Mouse (Mus musculus) forebrain, postnatal 0 days (tissue): ENCODE measurements around the gene Izumo1. TPM values are rescaled to one million over a fixed set of nuclear protein-coding genes. Genes with fewer than 3 reads are reported as not detected.

Experiments
- ATAC-seq: fragments of 200-750 bp; cut with Nextera tagmentation; 2 replicates; pipeline ENCODE4 v1.8.0; 2017; ENCODE audit warnings: mild to moderate bottlenecking, moderate library complexity
- DNase-seq: peaks from one replicate; pipeline ENCODE4 v3.0.0-alpha.2; 2015
- H3K27ac ChIP-seq: fragments of 300-500 bp; sonication (generic); 2 replicates; pipeline ENCODE4 v1.5.1; 2014; ENCODE audit warnings: low read depth, mild to moderate bottlenecking, antibody characterized with exemption, low read length, moderate library complexity, mixed read lengths
- H3K27me3 ChIP-seq: fragments of 300-500 bp; sonication (generic); 2 replicates; pipeline ENCODE4 v1.6.1; 2014; ENCODE audit warnings: mild to moderate bottlenecking, low read length, mixed read lengths; ENCODE audit not compliant: insufficient read depth
- H3K36me3 ChIP-seq: fragments of 300-500 bp; sonication (generic); 2 replicates; pipeline ENCODE4 v1.6.1; 2014; ENCODE audit warnings: mild to moderate bottlenecking, moderate library complexity; ENCODE audit not compliant: insufficient read depth
- H3K4me1 ChIP-seq: fragments of 300-500 bp; sonication (generic); 2 replicates; pipeline ENCODE4 v1.6.1; 2014; ENCODE audit warnings: antibody characterized with exemption; ENCODE audit not compliant: insufficient read depth
- H3K4me2 ChIP-seq: fragments of 300-500 bp; sonication (generic); 2 replicates; pipeline ENCODE4 v1.6.1; 2014; ENCODE audit warnings: low read depth, mild to moderate bottlenecking, moderate library complexity
- H3K4me3 ChIP-seq: fragments of 300-500 bp; sonication (generic); 2 replicates; pipeline ENCODE4 v1.5.1; 2014; ENCODE audit warnings: low read depth, low read length, mixed read lengths
- H3K9ac ChIP-seq: fragments of 300-500 bp; sonication (generic); 2 replicates; pipeline ENCODE4 v1.6.1; 2014; ENCODE audit warnings: mild to moderate bottlenecking
- H3K9me3 ChIP-seq: fragments of 300-500 bp; sonication (generic); 2 replicates; pipeline ENCODE4 v1.6.1; 2016; ENCODE audit warnings: low read length
- CTCF ChIP-seq: sonication (generic); IDR thresholded peaks from 2 replicates; pipeline ENCODE4 v1.5.1; 2016; ENCODE audit warnings: antibody characterized with exemption, control low read depth, low read depth
- WGBS: fragments of 180-500 bp; shearing (Covaris S2); extraction: QIAGEN DNeasy Blood & Tissue Kit; methylation state at CpG from one replicate; pipeline ENCODE4 v1.1.7; 2014; 5-methylcytosine and 5-hydroxymethylcytosine counted together
- polyA plus RNA-seq: library from polyadenylated mRNA; unstranded; fragments of >200 nt; fragmentation: Nextera tagmentation; extraction: Ambion mirVana; gene quantifications from 2 replicates; pipeline ENCODE4 v1.2.1, GENCODE M21; 2015
- total RNA-seq: library from RNA; depleted of rRNA; stranded (reverse); fragments of >200 nt; gene quantifications from 2 replicates; pipeline ENCODE4 v1.2.3, GENCODE M21; 2014

The Izumo1 gene
- total and polyA plus RNA-seq, 2 experiments from 2014 or later, result 0.14 TPM; not detected in 1

- H3K4me3 ChIP-seq, result no peak overlapping the region
- WGBS, result 88% methylated on average over 5 of the region's 5 CpGs
- no peak overlapping the region for H3K9ac ChIP-seq
- H3K4me2 ChIP-seq, result no peak overlapping the region
- no peak for DNase-seq
- no peaks in the 10 kb centered on the region for H3K36me3 ChIP-seq
- H3K27ac ChIP-seq, result no peak overlapping the region
- no peak for ATAC-seq
- H3K4me1 ChIP-seq, result no peaks in the 10 kb centered on the region
- H3K9me3 ChIP-seq, result no peaks in the 10 kb centered on the region
- no peak for TF ChIP-seq CTCF
- no peaks in the 10 kb centered on the region for H3K27me3 ChIP-seq
Observed at GRCm38 (mm10) chr7:45597013-45597412, 24.6 kb upstream of the Izumo1 start.

- Histone ChIP-seq H3K27me3 (no peaks in the 10 kb centered on the region), H3K4me3 (no peak overlapping the region), H3K4me1 (no peaks in the 10 kb centered on the region), H3K4me2 (no peak overlapping the region), H3K36me3 (no peaks in the 10 kb centered on the region), H3K9ac (no peak overlapping the region), H3K9me3 (no peaks in the 10 kb centered on the region), H3K27ac (no peak overlapping the region)
- 91% methylated on average over 6 of the region's 6 CpGs for WGBS
- ATAC-seq (no peak), DNase-seq (no peak)
- no peak for TF ChIP-seq CTCF
Observed at GRCm38 (mm10) chr7:45597527-45597926, 24.1 kb upstream of the Izumo1 start.

- no peaks in the 10 kb centered on the region for H3K36me3 ChIP-seq
- ATAC-seq (no peak), DNase-seq (no peak)
- H3K9ac ChIP-seq, result no peak overlapping the region
- no peak for TF ChIP-seq CTCF
- no peaks in the 10 kb centered on the region for H3K4me1 ChIP-seq
- no peak overlapping the region for H3K4me3 ChIP-seq
- H3K9me3 ChIP-seq, result no peaks in the 10 kb centered on the region
- WGBS, result 53% methylated on average over 18 of the region's 18 CpGs
- no peak overlapping the region for H3K27ac ChIP-seq
- no peaks in the 10 kb centered on the region for H3K27me3 ChIP-seq
- H3K4me2 ChIP-seq, result no peak overlapping the region
Observed at GRCm38 (mm10) chr7:45598960-45599879, 22.4 kb upstream of the Izumo1 start.

GRCm38 (mm10) chr7:45605704-45606289 is 15.8 kb upstream of the Izumo1 start:
- Histone ChIP-seq H3K36me3 (no peaks in the 10 kb centered on the region), H3K4me3 (no peak overlapping the region)
- 78% methylated on average over 9 of the region's 9 CpGs for WGBS

GRCm38 (mm10) chr7:45609511-45609910 is 12.1 kb upstream of the Izumo1 start:
- TF ChIP-seq CTCF, result no peak
- WGBS, result 79% methylated on average over 1 of the region's 1 CpGs
- Histone ChIP-seq H3K27ac (no peak overlapping the region), H3K36me3 (no peaks in the 10 kb centered on the region), H3K27me3 (no peaks in the 10 kb centered on the region), H3K4me2 (no peak overlapping the region), H3K4me3 (no peak overlapping the region), H3K4me1 (no peaks in the 10 kb centered on the region), H3K9ac (no peak overlapping the region), H3K9me3 (no peaks in the 10 kb centered on the region)
- no peak for ATAC-seq
- DNase-seq, result no peak

More at GRCm38 (mm10) chr7:45605704-45606289, 15.8 kb upstream of the Izumo1 start:
- Histone ChIP-seq H3K9ac (no peak overlapping the region), H3K4me1 (no peaks in the 10 kb centered on the region), H3K27me3 (no peaks in the 10 kb centered on the region), H3K27ac (no peak overlapping the region), H3K4me2 (no peak overlapping the region), H3K9me3 (no peaks in the 10 kb centered on the region)
- ATAC-seq, result no peak
- no peak for TF ChIP-seq CTCF
- DNase-seq, result no peak

GRCm38 (mm10) chr7:45616277-45616676 is 5.3 kb upstream of the Izumo1 start:
- H3K4me2 ChIP-seq, result no peak overlapping the region
- ATAC-seq (no peak), DNase-seq (no peak)
- 25% methylated on average over 5 of the region's 6 CpGs for WGBS
- no peaks in the 10 kb centered on the region for H3K4me1 ChIP-seq
- H3K27ac ChIP-seq, result no peak overlapping the region
- no peaks in the 10 kb centered on the region for H3K36me3 ChIP-seq
- no peak for TF ChIP-seq CTCF
- H3K9ac ChIP-seq, result no peak overlapping the region
- H3K4me3 ChIP-seq, result no peak overlapping the region
- H3K9me3 ChIP-seq, result no peaks in the 10 kb centered on the region
- peaks cover 22% of the 10 kb centered on the region; the same call in 1 of the 2 replicates for H3K27me3 ChIP-seq
